Mouse (Mus musculus): ENCODE results near the gene Ncam1. TPM values are rescaled to one million over a fixed set of nuclear protein-coding genes. Genes with fewer than 3 reads are reported as not detected.

Ncam1 gene
- 2.3 and 3.0 TPM in 2 replicates for polyA plus RNA-seq (2012; rRNA removed)

DNA sequence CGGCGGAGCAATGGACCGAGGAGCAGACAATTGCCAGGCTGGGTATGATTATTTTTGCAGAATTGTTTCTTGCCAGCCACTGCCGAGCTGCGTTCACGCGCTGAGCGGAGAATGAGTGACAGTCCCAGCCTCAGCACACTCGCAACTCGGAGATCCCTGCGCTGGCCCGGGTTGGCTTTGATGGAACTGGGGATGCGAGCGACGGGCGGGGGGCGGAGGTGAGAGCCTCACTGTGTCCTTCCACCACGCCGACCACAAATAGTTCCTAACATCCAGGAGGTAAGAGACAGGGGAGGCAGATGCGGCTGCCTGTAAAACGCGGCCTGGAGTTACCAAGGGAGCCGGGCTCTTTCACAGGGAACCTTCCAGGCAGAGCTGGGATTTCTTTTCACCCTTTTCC, at the start of gene Ncam1:
TSS of gene Ncam1 (minus strand) at position 120 of the 400 bp plus-strand sequence.
- DNase-seq (ENCODE audit: low read depth, low spot score), result no peak
- WGBS, result 1% methylated on average over 23 of the region's 23 CpGs

DNA sequence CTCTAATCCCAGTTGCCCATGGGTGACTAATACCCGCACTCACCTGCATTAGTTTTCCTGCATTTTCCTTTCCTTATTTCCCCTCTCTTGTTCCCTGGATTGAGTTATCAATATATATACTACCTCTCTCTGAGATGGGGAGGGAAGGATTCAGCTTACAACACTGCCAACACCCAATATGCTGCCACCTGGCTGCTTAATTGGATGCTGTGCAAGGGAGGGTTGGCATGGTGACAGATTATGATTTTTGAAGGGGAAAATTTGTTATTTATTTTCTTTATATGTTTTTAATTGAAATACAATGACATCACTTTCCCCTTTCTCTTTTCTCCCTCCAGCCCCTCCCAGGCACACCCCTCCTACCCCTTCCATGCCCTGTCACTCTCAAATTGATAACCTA, 35.3 kb upstream of the Ncam1 start:
- 83% methylated on average over 1 of the region's 1 CpGs for WGBS

DNA sequence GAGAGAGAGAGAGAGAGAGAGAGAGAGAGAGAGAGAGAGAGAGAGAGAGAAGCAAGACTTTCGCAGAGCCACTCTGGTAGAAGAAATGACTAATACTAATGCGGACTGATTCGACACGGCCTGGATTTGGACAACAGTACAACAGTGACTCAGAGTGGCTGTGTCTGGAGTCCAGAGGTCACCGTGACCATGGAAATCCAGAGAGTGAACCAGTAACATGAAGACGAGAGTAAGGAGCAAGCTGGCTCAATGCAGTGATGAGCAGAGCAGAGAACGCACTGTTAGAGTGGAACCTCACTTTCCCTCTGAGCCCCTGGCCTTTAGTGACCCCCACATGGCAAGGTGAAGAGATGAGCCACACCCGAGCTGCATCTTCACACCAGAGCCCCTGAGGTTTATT, 28.9 kb upstream of the Ncam1 start:
- WGBS, result 75% methylated on average over 8 of the region's 8 CpGs
- no peak for DNase-seq (ENCODE audit: low read depth, low spot score)

More for the DNA sequence above, 35.3 kb upstream of the Ncam1 start:
- no peak for DNase-seq (ENCODE audit: low read depth, low spot score)

DNA sequence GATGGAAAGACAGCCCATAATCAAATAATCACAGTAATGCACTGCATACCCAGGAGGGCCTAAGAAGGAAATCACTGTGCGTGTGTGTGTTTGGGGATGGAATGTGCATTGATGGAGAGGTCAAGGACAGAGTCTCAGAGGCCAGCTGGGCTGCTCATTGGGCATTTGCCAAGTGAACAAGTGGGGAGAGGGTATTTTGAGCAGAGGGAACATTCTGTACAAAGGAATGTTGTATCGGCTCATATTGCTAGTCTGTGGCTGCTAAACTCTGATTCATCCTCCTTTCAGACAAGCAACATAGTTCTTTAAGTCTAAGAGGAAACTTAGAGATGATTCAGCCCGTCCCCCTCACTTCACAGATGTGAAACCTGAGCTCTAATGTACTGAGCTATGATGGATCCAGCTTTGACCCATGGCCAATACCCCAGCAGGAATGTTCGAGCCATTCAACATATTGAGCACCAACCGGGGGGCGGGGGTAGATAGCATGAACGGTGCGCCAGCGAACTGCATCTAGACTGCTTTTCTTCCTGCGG, 17.5 kb upstream of the Ncam1 start:
- WGBS, result 75% methylated on average over 10 of the region's 10 CpGs
- DNase-seq (ENCODE audit: low read depth, low spot score), result no peak

DNA sequence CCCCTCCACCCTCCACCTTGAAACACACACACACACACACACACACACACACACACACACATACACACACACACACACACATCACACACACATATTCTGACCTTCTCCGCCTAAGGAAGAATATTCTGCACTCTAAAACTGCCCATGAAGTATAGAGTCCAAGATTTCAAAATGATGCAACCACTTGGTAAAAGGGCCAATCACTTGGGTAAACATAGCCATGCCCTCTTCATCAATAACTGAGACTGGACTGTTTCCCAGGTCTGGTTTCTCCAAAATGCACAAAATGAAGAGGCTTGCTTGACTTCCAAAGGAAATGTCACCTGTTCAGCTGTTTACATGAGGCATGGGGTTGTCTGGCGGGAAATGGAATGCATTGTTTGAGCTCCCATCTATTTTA, 15.7 kb upstream of the Ncam1 start:
- DNase-seq (ENCODE audit: low read depth, low spot score), result no peak
- 79% methylated on average over 2 of the region's 2 CpGs for WGBS

DNA sequence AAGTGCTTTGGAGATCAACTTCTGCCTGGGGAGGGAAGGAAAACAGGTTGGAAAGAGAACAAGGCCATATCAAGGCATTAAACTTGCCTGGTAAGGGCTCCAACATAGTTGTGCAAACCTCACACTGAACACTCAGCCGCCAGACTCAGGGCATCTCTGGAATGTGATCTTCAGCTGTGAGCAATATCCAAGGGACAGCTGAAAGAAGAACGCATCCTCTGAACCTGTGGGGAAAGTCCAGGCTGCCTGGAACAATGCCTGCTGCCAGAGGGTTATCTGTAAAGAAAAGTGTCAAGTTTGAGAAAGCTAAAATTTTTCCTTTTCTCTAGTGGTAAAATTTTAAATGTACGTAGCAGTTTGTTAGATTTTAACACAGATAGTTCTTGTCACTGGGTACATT, 4.5 kb upstream of the Ncam1 start:
- DNase-seq (ENCODE audit: low read depth, low spot score), result no peak
- WGBS, result 56% methylated on average over 3 of the region's 3 CpGs

DNA sequence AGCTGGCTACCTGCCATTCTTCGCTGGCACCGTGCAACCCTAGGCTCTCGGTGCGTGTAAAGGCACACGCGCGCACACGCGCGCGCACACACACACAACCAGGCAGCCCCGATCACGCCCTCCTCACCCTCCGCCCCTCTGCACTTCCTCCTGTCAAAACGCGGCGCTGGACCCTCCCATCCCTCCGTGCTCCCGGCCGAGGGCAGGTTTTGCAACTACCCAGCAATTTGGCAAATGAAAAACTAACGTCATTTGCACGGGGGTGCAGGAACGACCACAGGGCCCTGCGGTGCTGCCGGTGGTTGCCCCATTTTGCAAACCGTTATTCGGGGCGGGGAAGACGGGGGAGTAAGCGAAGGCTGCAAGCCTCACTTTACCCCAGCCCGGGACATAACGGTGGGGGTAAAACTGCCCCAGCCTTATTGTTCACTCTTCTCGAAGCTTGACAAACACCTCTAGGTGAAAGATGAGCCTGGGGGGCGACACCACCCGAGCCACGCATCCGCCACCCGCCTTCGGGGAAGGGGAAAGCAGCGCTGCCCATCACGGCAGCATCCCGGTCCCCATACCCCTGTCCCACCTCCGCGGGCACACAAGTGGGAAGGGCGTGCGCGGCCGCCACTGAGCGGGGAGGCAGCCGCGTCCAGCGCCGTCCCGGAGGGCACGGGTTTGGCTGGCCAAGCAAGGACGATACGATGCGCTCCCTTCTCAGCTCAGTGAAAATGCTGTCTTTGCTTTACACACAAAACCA, 729 bp downstream of the Ncam1 start:
- WGBS, result 1% methylated on average over 58 of the region's 58 CpGs
- no peak for DNase-seq (ENCODE audit: low read depth, low spot score)

DNA sequence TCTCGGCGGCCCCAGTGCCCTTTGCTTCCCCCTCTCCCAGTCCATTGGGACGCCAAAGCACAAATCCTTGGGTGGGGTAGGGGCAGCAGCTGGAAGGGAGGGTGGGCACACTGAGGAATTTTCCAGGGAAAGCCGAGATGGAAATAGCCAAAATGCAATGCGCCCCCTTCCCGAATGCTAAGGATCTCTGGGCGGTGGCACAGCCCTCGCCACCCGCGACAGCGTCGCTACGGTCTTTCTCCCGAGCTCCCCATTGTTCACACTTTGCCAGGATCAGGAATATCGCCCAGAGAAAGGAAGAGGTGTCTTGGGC, 1.3 kb downstream of the Ncam1 start:
- WGBS, result under 1% methylated on average over 15 of the region's 15 CpGs
- no peak for DNase-seq (ENCODE audit: low read depth, low spot score)

DNA sequence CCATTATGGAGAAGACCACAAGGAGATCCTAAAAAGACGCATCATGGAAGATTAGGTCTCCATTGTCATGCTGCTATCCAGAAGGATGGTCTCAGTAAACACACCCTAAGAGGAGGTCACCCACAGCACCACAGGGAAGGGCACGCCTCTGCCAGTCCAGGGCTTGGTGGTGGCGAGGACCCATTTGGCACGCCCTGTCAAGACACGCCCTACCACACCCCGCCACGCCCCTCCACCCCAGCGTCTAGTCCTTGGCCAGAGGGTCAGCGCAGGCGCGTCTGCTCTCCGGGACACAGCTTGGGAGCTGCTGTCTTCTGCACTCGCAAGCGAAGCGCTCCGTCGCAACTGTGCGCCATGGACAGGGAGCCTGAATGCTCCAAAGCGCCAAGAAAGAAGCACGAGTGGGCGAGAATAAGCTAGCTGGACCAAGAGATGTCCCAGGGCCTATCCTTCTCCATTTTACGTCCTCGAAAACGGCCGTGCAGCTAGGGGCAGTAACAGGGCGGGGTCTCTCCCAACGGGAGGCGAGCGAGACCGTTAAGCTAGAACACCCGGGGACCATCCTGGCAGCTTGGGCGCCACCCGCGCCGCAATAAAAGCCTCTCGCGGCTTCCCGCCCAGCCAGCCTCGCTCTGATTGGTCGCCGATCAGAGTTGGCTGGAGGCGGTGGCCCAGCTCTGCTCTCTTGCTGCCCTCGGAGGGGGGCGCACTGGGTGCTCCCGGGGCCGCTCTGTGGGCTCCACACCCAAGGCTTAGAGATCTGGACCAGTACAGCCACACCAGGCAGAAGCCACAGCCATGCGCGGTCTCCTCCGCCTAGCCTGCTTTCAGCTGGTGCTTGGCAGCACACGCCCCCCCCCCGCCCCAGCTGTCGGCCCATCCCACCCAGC, 1.9 kb downstream of the Ncam1 start:
- DNase-seq (ENCODE audit: low read depth, low spot score), result no peak
- WGBS, result 2% methylated on average over 52 of the region's 52 CpGs

DNA sequence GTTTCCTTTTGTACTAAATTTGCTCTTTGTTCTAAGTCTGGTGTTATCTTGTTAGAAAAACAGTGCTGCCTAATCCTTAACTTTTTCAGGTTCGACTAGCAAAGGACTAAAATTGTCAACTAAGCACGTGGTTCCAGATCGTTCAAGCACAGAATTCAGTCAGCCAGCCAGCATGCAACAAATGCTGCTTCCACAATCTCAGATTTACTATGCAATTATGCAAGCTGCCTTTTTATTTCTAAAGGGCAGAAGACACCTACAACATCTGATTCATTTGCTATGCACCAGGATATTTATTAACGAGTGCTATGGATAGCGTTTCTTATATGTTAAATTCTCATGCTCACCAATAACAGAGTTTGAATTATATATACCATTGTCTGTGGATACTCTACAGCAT, 2.8 kb downstream of the Ncam1 start:
- 63% methylated on average over 5 of the region's 5 CpGs for WGBS
- no peak for DNase-seq (ENCODE audit: low read depth, low spot score)

DNA sequence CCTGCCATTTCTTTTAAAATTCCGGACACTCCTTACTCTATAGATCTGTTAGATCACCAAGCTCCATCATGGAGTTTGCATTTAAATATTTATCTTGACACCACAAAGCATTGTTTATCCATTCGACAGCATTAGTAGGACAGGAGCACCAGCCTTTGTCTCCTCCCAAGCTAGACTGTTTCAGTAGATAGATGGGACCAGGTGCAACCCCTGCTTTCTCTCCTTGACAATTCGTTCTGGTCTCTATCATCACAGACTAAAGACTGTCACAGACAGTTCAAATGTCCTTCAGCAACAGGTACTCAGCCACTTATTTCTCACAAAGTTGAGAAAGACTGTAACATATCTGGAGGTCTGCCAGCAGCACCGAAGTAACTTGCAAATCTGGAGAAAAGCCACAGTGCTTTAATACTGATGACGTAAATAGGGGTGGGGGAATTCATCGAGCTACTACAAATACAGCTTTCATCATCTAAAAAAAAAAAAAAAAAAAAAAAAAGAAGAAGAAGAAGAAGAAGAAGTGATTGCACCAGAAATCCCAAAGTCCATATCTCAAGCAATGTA, 4.7 kb downstream of the Ncam1 start:
- DNase-seq (ENCODE audit: low read depth, low spot score), result no peak
- 51% methylated on average over 6 of the region's 6 CpGs for WGBS

DNA sequence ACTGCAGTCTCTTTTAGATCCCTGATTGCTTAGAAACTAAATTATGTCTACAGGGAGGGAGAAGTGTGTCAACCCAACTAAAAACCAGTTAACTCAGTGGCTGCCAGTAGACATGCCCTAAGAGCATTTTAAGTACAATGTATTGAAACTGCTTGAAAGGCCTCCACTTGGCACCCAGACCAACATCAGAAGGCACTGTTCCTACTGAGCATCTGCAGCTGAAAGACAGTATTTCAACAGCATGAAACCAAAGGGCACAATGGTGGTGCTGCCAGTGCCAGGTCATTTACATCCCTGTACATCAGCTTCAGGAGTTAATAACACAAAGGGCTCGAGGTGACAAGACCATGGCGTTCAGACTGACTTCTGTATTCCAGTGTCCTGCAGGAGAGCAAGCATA, 5.5 kb downstream of the Ncam1 start:
- WGBS, result 64% methylated on average over 2 of the region's 2 CpGs
- no peak for DNase-seq (ENCODE audit: low read depth, low spot score)

DNA sequence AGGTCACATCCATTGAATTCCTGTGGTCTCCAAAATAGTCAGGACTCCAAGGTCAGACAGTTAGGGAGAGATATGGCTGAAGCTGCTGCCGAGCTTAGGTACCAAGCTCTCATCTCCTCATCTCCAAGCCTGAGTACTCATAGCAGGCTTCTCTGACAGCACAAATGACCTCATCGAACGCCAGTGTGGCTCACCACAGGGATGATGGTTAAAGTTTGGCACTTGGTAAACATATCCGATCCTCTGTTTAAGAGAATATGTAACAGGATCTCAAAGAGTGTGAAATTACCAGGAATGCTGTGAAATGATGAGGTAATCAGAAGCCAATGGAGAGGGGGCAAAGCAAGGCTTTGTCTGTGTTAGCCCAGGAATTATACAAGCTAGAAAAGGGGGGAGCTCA, 6.1 kb downstream of the Ncam1 start:
- 44% methylated on average over 4 of the region's 4 CpGs for WGBS
- no peak for DNase-seq (ENCODE audit: low read depth, low spot score)

DNA sequence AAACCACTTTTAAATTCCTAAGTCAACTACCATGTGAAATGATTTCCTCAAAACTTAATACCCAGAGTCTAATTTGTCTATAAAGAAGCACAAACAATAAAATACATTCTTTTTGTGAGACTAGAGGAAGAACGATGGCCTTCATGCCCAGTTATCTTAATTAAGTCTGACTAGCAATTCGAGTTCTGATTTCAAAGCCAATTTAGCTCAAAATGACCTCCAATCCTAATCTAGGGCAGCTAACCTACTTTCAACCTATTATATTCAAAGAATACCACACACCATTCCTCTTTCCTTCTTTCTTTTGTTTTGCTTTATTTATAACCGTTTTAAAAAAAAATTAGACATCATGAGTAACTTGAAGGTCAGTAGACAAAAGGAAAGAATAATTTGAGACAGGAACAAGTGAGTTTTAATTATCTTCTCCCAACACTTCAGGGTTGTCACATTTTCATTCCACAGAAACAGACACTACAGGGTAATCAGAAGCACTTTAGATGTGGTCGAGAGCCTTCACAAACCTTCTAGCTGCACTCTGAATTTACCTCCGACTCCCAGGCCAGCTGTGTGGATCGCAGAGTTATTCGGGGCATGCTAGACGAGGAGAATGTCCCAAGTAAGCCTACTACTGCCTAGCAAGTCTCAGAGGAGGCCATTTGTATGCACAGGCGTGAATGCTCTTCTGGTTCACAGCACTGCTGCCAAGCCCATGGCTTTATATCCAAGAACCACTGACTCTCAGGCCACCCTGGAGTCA, 17.5 kb downstream of the Ncam1 start:
- 67% methylated on average over 9 of the region's 9 CpGs for WGBS
- no peak for DNase-seq (ENCODE audit: low read depth, low spot score)

DNA sequence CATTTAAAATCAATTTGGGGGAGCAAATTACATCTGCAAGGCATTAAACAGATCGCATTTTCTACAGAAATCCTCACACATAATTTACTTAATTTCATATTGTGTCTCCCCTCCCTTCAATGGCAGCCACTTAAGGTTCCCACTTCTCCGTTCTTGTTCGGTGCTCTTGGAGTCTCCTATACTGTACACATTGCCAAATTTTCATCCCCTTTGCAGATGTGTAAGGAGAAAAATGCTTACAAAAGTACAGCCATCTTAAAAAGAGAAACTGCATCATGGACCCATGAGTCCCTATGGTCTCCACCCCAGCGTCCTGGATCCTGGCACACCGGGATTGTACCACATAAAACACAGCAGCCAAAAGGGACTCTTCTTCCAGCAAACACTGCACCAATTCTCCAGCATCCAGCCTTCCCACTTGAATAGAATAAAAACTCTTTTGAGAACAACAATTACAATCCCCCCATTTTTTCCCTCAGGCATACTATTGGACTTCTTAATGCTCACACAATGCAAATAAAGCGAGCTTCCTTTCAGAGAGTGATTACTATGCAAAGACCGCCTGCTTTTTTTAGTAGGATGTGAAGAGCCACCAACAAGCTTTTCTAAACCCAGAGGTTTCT, 21.6 kb downstream of the Ncam1 start:
- WGBS, result 77% methylated on average over 7 of the region's 7 CpGs
- no peak for DNase-seq (ENCODE audit: low read depth, low spot score)

DNA sequence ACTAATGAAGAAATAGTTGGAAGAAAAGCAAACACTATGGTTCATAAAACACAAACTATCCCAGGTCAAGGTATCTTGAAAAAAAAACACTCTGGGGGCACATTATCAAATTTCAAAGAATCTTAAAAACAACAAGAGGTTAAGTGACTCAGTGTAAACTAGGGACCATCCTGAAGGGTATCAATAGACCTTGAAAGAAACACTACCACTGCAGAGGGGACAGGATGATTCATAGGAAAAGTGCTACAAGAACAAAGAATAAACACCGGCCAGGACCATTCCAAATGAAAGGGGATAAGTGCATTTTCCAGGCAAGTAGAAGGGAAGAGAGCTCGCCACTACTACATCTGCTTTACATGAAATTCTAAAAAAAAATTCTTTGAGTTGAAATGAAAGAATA, 32.1 kb downstream of the Ncam1 start:
- DNase-seq (ENCODE audit: low read depth, low spot score), result no peak
- WGBS, result 46% methylated on average over 2 of the region's 2 CpGs

DNA sequence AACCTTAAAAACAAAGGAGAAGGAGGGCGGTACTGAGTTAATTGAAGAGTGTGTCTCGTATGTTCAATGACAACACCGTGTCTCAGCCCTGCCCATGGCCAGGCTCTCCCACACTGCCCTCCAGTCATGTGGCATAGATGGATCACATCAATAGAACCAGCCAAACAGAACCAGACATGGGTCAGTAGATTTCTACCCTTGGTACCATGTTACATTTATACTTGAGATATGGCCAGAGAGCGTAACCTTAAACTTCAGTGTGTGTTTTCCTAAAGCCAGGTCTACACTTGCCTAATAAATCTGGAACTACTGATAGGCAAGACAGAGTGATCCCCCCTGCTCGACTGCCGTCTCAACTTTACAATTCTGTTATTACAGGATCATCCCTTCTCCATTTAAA, 38.2 kb downstream of the Ncam1 start:
- DNase-seq (ENCODE audit: low read depth, low spot score), result no peak
- WGBS, result 83% methylated on average over 6 of the region's 6 CpGs

DNA sequence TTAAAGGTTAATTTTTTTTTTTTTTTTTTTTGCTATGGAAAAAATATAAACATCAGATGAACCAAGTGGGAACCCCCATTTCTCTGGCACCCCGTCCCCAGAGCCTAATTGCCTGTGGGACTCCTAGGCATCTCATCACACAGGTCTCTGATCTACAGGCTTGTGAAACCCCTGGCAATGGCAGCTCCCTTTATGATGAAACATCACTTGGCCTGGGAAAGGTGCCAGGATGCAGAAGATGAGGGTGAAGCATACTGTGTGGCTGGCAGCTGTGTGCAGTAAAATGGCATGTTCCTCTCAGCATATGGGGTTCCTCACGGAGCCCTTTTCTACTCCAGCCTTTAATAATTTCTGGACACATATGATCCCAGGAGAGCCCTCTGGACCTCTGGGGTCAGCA, 40.3 kb downstream of the Ncam1 start:
- WGBS, result 74% methylated on average over 2 of the region's 2 CpGs
- no peak for DNase-seq (ENCODE audit: low read depth, low spot score)

DNA sequence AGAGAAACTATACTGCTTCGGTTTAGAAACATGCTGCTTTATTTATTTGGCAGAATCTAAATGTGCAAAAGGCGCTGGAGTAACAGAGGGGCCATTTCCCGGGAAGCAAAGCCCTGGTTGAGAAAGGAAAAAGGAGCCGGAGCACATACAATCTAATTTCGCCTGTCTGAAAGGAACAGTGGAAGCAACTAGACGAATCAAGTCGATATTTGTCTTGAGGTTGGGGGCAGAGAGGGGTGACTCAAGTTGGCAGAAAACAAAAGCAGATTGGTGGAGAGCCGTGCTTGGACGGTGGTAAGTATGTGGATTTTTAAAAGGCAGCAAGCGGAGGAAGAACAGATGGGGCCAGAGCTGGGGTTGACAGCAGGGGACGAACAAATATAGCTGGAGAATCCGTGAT, 40.7 kb downstream of the Ncam1 start:
- 78% methylated on average over 12 of the region's 12 CpGs for WGBS

More for the DNA sequence above, 40.7 kb downstream of the Ncam1 start:
- DNase-seq (ENCODE audit: low read depth, low spot score), result no peak

Data from large intestine, adult 2 months (tissue).